20 mouse cellular contexts compared by ENCODE assay signal in the genomic region with DNA sequence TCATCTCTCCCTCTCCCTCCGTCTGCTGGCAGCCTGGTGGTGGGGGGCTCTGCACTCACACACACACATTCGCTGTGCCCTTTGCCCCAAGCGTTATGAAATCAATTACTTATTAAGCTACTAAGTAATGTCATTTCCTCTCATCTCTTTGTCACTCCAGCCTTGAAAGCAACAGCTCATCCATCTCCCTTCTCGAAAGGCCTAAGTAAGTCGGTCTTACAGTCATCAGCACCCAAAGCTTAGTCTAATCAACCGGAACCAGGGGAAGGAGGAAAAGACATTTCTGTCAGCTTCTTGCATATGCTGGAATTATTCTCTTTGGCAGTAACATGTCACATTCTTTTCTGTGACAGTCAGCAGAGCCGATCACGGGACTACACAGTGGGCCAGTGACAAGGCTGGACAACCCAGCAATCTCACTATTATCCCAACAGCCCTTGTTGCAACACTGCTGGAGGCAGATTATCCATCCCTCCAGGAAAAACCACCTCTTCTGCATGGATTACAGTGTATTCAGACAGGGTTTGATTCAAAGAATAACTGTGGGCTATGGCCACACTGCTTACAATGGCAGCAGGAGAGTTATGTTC.
DNase-seq lines count a peak whose midpoint lies in the region; ATAC-seq and TF ChIP-seq lines count a peak whose summit lies in the region.
"Had no signal": no experiment of that assay in that cellular context is flagged by ENCODE, and none has a peak within 500 bp of the region (broad histone marks: within the 10 kb centered on the region; RNA-seq: fewer than 3 reads in every experiment).

No protein-coding gene starts in this region.

- no peaks in the 10 kb centered on the region for H3K9me3 ChIP-seq in hindbrain, embryonic 11.5 days (ENCODE audit: control insufficient read depth, low read length)
- H3K9me3 ChIP-seq in hindbrain, embryonic 10.5 days, result no peaks in the 10 kb centered on the region
- no peaks in the 10 kb centered on the region for H3K9me3 ChIP-seq in neural tube, embryonic 13.5 days
- no peaks in the 10 kb centered on the region for H3K9me3 ChIP-seq in hindbrain, postnatal 0 days (ENCODE audit: low read length)
- H3K9me3 ChIP-seq: heart, embryonic 12.5 days; limb, embryonic 12.5 days; liver, embryonic 12.5 days had no signal

- no peaks in the 10 kb centered on the region for H3K4me1 ChIP-seq in hindbrain, embryonic 11.5 days (replicated peaks; ENCODE audit: control insufficient read depth, insufficient read depth, low read length)
- H3K4me1 ChIP-seq in hindbrain, embryonic 10.5 days (replicated peaks), result peaks cover 4% of the 10 kb centered on the region; the same call in 1 of the 2 replicates
- peaks cover 38% of the 10 kb centered on the region for H3K4me1 ChIP-seq in neural tube, embryonic 13.5 days (replicated peaks)
- H3K4me1 ChIP-seq in hindbrain, postnatal 0 days (ENCODE audit: insufficient read depth, low read length), result 0 out of 2 replicates have a peak, but pooled peaks cover 3% of the 10 kb centered on the region
- H3K4me1 ChIP-seq: heart, embryonic 12.5 days; liver, embryonic 12.5 days had no signal

- WGBS in hindbrain, embryonic 11.5 days, result 69% methylated on average over 8 of the region's 8 CpGs
- 74% methylated on average over 8 of the region's 8 CpGs for WGBS in hindbrain, embryonic 10.5 days
- WGBS in neural tube, embryonic 13.5 days, result 54% methylated on average over 8 of the region's 8 CpGs
- WGBS in hindbrain, postnatal 0 days, result 63% methylated on average over 8 of the region's 8 CpGs

- H3K36me3 ChIP-seq in hindbrain, embryonic 11.5 days (ENCODE audit: control insufficient read depth, insufficient read depth, low read length), result no peaks in the 10 kb centered on the region
- no peaks in the 10 kb centered on the region for H3K36me3 ChIP-seq in hindbrain, embryonic 10.5 days
- no peaks in the 10 kb centered on the region for H3K36me3 ChIP-seq in neural tube, embryonic 13.5 days
- no peaks in the 10 kb centered on the region for H3K36me3 ChIP-seq in hindbrain, postnatal 0 days (ENCODE audit: insufficient read depth, low read length)
- H3K36me3 ChIP-seq: heart, embryonic 12.5 days; limb, embryonic 12.5 days had no signal

- H3K27ac ChIP-seq in hindbrain, embryonic 11.5 days (ENCODE audit: low read depth, low read length), result no peak overlapping the region
- H3K27ac ChIP-seq in hindbrain, embryonic 10.5 days, result no peak overlapping the region
- peak overlapping the region; percentile 65 for H3K27ac ChIP-seq in neural tube, embryonic 13.5 days (replicated peaks)
- H3K27ac ChIP-seq in hindbrain, postnatal 0 days, result no peak overlapping the region
- H3K27ac ChIP-seq: gastrocnemius, adult 2 months; left cerebral cortex, adult 2 months; limb, embryonic 12.5 days; liver, embryonic 12.5 days; stomach, postnatal 0 days had no signal

- DNase-seq in hindbrain, embryonic 11.5 days (ENCODE audit: low spot score), result no peak
- no peak for DNase-seq in hindbrain, embryonic 10.5 days (ENCODE audit: low spot score)
- DNase-seq in neural tube, embryonic 10.5 days (ENCODE audit: extremely low spot score, low spot score), result no peak
- no peak for DNase-seq in hindbrain, postnatal 0 days (ENCODE audit: low spot score)
- no peak for DNase-seq in right cerebral cortex, postnatal 4 days
- no peak for DNase-seq in left cerebral cortex, postnatal 14 days (ENCODE audit: low spot score in 2 of 2)
- DNase-seq: cerebellum, adult 9-10 months; gastrocnemius, adult 2 months; heart, postnatal 14 days; kidney, adult 8-10 months; kidney, postnatal 36 days; lung, adult 2 months had no signal

- no peak overlapping the region for H3K4me3 ChIP-seq in hindbrain, embryonic 11.5 days (ENCODE audit: low read depth, low read length)
- H3K4me3 ChIP-seq in hindbrain, embryonic 10.5 days, result no peak overlapping the region
- H3K4me3 ChIP-seq in neural tube, embryonic 13.5 days, result no peak overlapping the region
- no peak overlapping the region for H3K4me3 ChIP-seq in hindbrain, postnatal 0 days (ENCODE audit: low read length)
- H3K4me3 ChIP-seq: gastrocnemius, adult 2 months; heart, embryonic 12.5 days; left cerebral cortex, adult 2 months; limb, embryonic 12.5 days; liver, embryonic 12.5 days had no signal

- TF ChIP-seq CTCF in hindbrain, postnatal 0 days (IDR thresholded peaks at IDR 0.05; ENCODE audit: low read depth), result no peak

- peak; percentile 36; the same call in 1 of the 2 replicates for ATAC-seq in hindbrain, embryonic 11.5 days (ENCODE audit: low FRiP score)
- ATAC-seq in neural tube, embryonic 13.5 days (ENCODE audit: low read depth), result no peak
- ATAC-seq in hindbrain, postnatal 0 days, result peak; percentile 38; the same call in 1 of the 2 replicates
- ATAC-seq: inflammation-experienced regulatory T-cells, adult 6 months; liver, embryonic 12.5 days had no signal

- H3K9ac ChIP-seq in hindbrain, embryonic 11.5 days (ENCODE audit: low read depth, low read length), result no peak overlapping the region
- no peak overlapping the region for H3K9ac ChIP-seq in neural tube, embryonic 13.5 days
- H3K9ac ChIP-seq in hindbrain, postnatal 0 days (replicated peaks; ENCODE audit: low read length), result no peak overlapping the region
- H3K9ac ChIP-seq: heart, embryonic 12.5 days; limb, embryonic 12.5 days; liver, embryonic 12.5 days had no signal

- no peak overlapping the region for H3K4me2 ChIP-seq in hindbrain, embryonic 11.5 days (replicated peaks; ENCODE audit: low read depth, low read length)
- H3K4me2 ChIP-seq in neural tube, embryonic 13.5 days, result no peak overlapping the region
- H3K4me2 ChIP-seq in hindbrain, postnatal 0 days (ENCODE audit: low read depth, low read length), result no peak overlapping the region
- H3K4me2 ChIP-seq: heart, embryonic 12.5 days; limb, embryonic 12.5 days; liver, embryonic 12.5 days had no signal

- intact Hi-C loops in left cerebral cortex, postnatal 14 days (cut with DNase I), result no loop called here

- H3K27me3 ChIP-seq in hindbrain, embryonic 11.5 days (ENCODE audit: control insufficient read depth, insufficient read depth, low read length), result no peaks in the 10 kb centered on the region
- H3K27me3 ChIP-seq in hindbrain, embryonic 10.5 days (ENCODE audit: insufficient read depth, poor library complexity, severe bottlenecking), result no peaks in the 10 kb centered on the region
- H3K27me3 ChIP-seq in neural tube, embryonic 13.5 days, result no peaks in the 10 kb centered on the region
- H3K27me3 ChIP-seq in hindbrain, postnatal 0 days (ENCODE audit: insufficient read depth, low read length), result no peaks in the 10 kb centered on the region
- H3K27me3 ChIP-seq: CH12.LX; heart, embryonic 12.5 days; liver, embryonic 12.5 days had no signal
